Comparison of ENCODE assay signal across 8 mouse cellular contexts in the genomic region with DNA sequence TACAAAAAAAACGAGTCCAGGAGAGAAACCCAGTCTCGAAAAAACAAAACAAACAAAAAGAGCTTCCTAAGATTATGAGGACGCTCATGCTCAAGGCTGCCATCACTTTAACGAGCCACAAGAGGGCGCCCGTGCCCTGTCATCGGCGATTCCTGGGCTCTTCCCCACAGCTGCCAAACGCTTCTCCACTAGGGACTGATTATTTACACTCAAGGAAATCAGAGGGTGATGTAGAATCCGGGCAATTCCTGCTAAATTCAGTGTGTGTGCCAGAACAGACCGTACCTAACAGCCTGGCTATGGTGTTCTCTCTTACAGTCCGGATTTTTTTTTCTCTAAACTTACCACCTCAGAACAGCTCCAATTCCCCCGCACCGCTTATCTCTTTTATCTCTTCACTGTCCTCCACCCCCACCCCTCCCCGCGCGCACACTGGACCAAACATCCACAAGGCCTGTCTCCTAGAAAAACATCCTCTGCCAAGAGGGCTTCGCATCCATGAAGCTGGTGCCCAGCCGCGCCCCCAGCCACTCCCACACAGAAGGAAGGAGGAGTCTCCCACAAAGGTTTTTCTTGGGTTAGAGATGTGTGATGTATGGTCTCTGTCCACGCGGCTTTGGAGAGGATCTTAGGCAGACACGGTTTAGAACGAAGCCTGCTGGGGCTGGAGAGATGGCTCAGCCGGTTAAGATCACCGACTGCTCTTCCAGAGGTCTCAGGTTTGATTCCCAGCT. TPM values are rescaled to one million over a fixed set of nuclear protein-coding genes. Genes with fewer than 3 reads are reported as not detected.
DNase-seq lines count a peak whose midpoint lies in the region; ATAC-seq and TF ChIP-seq lines count a peak whose summit lies in the region.

No protein-coding gene starts in this region.

- TF ChIP-seq CTCF in spleen, adult 2 months (IDR thresholded peaks at IDR 0.05; ENCODE audit: extremely low read depth, insufficient read depth, insufficient read length, insufficient replicate concordance), result peak; percentile 80

- H3K27me3 ChIP-seq in spleen, adult 2 months (ENCODE audit: control insufficient read depth, insufficient read depth, low read length), result no peaks in the 10 kb centered on the region
- peaks cover 45% of the 10 kb centered on the region for H3K27me3 ChIP-seq in hindbrain, embryonic 13.5 days

- DNase-seq in spleen, adult 2 months (ENCODE audit: low read depth in 1 of 2, low spot score in 2 of 2), result peak; percentile 15 to 23
- no peak for DNase-seq in spleen, adult 12 weeks (ENCODE audit: low spot score)
- peak; percentile 80 to 87 for DNase-seq in cerebellum, postnatal 14 days
- peak; percentile 33 to 68 for DNase-seq in frontal cortex, postnatal 10 days (ENCODE audit: low spot score in 2 of 2)
- DNase-seq in left cerebral cortex, adult 18-20 months (ENCODE audit: low spot score in 2 of 2), result peak; percentile 73 to 77
- DNase-seq in right cerebral cortex, adult 18-20 months, result peak; percentile 70

- H3K4me1 ChIP-seq in spleen, adult 2 months (ENCODE audit: control insufficient read depth, insufficient read depth, insufficient read length), result no peaks in the 10 kb centered on the region; the same call in 1 of the 2 replicates
- H3K4me1 ChIP-seq in hindbrain, embryonic 13.5 days (replicated peaks), result peaks cover 9% of the 10 kb centered on the region; the same call in 1 of the 2 replicates

- peak; percentile 57; the same call in 1 of the 2 replicates for ATAC-seq in hindbrain, embryonic 13.5 days (ENCODE audit: low FRiP score)

- H3K27ac ChIP-seq in spleen, adult 2 months (ENCODE audit: insufficient read depth, low read length), result peak overlapping the region; percentile 10; the same call in 1 of the 2 replicates
- no peak overlapping the region for H3K27ac ChIP-seq in hindbrain, embryonic 13.5 days
- peak overlapping the region; percentile 7; the same call in 1 of the 2 replicates for H3K27ac ChIP-seq in macrophage

- no peaks in the 10 kb centered on the region for H3K36me3 ChIP-seq in spleen, adult 2 months (ENCODE audit: control insufficient read depth, insufficient read depth, low read length)
- H3K36me3 ChIP-seq in hindbrain, embryonic 13.5 days, result no peaks in the 10 kb centered on the region
- no peaks in the 10 kb centered on the region for H3K36me3 ChIP-seq in macrophage (ENCODE audit: inconsistent target)

- no peaks in the 10 kb centered on the region for H3K9me3 ChIP-seq in hindbrain, embryonic 13.5 days

- TF ChIP-seq POLR2A in spleen, adult 2 months (IDR thresholded peaks at IDR 0.05; ENCODE audit: low read depth, low read length), result no peak

- H3K79me2 ChIP-seq in macrophage (ENCODE audit: inconsistent target), result no peaks in the 10 kb centered on the region

- no peak overlapping the region for H3K4me3 ChIP-seq in spleen, adult 2 months (ENCODE audit: extremely low read depth, insufficient read depth, insufficient read length)
- H3K4me3 ChIP-seq in hindbrain, embryonic 13.5 days, result 0 out of 2 replicates have a peak overlapping the region, but pooled peaks have one; percentile 9
- H3K4me3 ChIP-seq in macrophage (ENCODE audit: inconsistent target), result no peak overlapping the region

- peak overlapping the region; percentile 40 for H3K4me2 ChIP-seq in hindbrain, embryonic 13.5 days

- WGBS in spleen, adult 2 months, result 29% methylated on average over 26 of the region's 26 CpGs
- 19% methylated on average over 26 of the region's 26 CpGs for WGBS in hindbrain, embryonic 13.5 days
- WGBS in macrophage (ENCODE audit: missing documents), result 34% methylated on average over 25 of the region's 26 CpGs

- H3K9ac ChIP-seq in hindbrain, embryonic 13.5 days, result peak overlapping the region; percentile 39; the same call in 1 of the 2 replicates

RNA-seq across cellular contexts. Expression of gene Tlx1, which starts 26.7 kb away (rescaled TPM):
- 37.3 and 51.1 TPM in 2 replicates for polyA plus RNA-seq in spleen, adult 2 months (2012; rRNA removed)
- polyA plus RNA-seq in hindbrain, embryonic 13.5 days (2015; fragmentation: Nextera tagmentation; extraction: Ambion mirVana), result 3.0 and 5.1 TPM in 2 replicates
- total RNA-seq in left cerebral cortex, adult 18-20 months (2021), result not detected
- total RNA-seq in macrophage (2018; cell fraction: chromatin; rRNA removed), result not detected
- not detected for total RNA-seq in macrophage (2018; cell fraction: cytosol; rRNA removed)
- total RNA-seq in macrophage (2018; cell fraction: nucleus; rRNA removed), result not detected
- polyA plus RNA-seq in macrophage (2018), result not detected in 3 replicates

RNA-seq across cellular contexts. Expression of gene Lbx1, which starts 58.4 kb away (rescaled TPM):
- not detected in 2 replicates for polyA plus RNA-seq in spleen, adult 2 months (2012; rRNA removed)
- 9.5 and 11.8 TPM in 2 replicates for polyA plus RNA-seq in hindbrain, embryonic 13.5 days (2015; fragmentation: Nextera tagmentation; extraction: Ambion mirVana)
- not detected for total RNA-seq in left cerebral cortex, adult 18-20 months (2021)
- not detected for total RNA-seq in macrophage (2018; cell fraction: chromatin; rRNA removed)
- total RNA-seq in macrophage (2018; cell fraction: cytosol; rRNA removed), result under 1 TPM in 3 of 26 experiments, not detected in 23; 0.05 to 0.10 (median 0.05) TPM
- total RNA-seq in macrophage (2018; cell fraction: nucleus; rRNA removed), result under 1 TPM in 1 of 26 experiments, not detected in 25; 0.24 TPM
- polyA plus RNA-seq in macrophage (2018), result not detected in 3 replicates

Comparison
In these comparisons a context has a peak if more than half of its experiments do, and no peak if none do; other contexts are left out.
1. RNA of gene Lbx1, which starts 58.4 kb away (polyA plus RNA-seq): 9.5 to 11.8 TPM in hindbrain, embryonic 13.5 days; not detected in spleen, adult 2 months and not detected in macrophage; every median in the first group is over 10 times any median in the second.